Mouse (Mus musculus): ENCODE measurements at regions not wholly inside any gene's neighbourhood (a gene's known extent, or its start where the extent isn't known, plus 50 kb on each side); places are given as distances from the start of the nearest gene placed in this dataset.

- Histone ChIP-seq H3K36me3 (ENCODE audit: insufficient read depth, low read length) (no peaks in the 10 kb centered on the region), H3K4me1 (replicated peaks; ENCODE audit: low read depth, low read length) (no peaks in the 10 kb centered on the region), H3K9me3 (ENCODE audit: low read length) (peaks cover 11% of the 10 kb centered on the region), H3K27me3 (ENCODE audit: insufficient read depth, low read length) (no peaks in the 10 kb centered on the region), H3K4me3 (replicated peaks; ENCODE audit: low read length) (no peak overlapping the region)
- TF ChIP-seq NANOG (IDR thresholded peaks at IDR 0.05; ENCODE audit: borderline replicate concordance, low read length) (no peak), POU5F1 (IDR thresholded peaks at IDR 0.05; ENCODE audit: borderline replicate concordance, low read length) (no peak), CTCF (conservative IDR thresholded peaks at IDR 0.05; ENCODE audit: low read length) (no peak)
Measured at GRCm38 (mm10) chr15:11517892-11518291, 118.4 kb upstream of the Tars start.

GRCm38 (mm10) chr15:11505076-11505639 is 105.7 kb upstream of the Tars start:
- Histone ChIP-seq H3K36me3 (ENCODE audit: insufficient read depth, low read length) (no peaks in the 10 kb centered on the region), H3K9me3 (ENCODE audit: low read length) (no peaks in the 10 kb centered on the region), H3K4me3 (replicated peaks; ENCODE audit: low read length) (no peak overlapping the region), H3K27me3 (ENCODE audit: insufficient read depth, low read length) (no peaks in the 10 kb centered on the region), H3K4me1 (replicated peaks; ENCODE audit: low read depth, low read length) (no peaks in the 10 kb centered on the region)
- TF ChIP-seq POU5F1 (IDR thresholded peaks at IDR 0.05; ENCODE audit: borderline replicate concordance, low read length) = no peak
- TF ChIP-seq CTCF (conservative IDR thresholded peaks at IDR 0.05; ENCODE audit: low read length) = no peak
- no peak for TF ChIP-seq NANOG (IDR thresholded peaks at IDR 0.05; ENCODE audit: borderline replicate concordance, low read length)

- Histone ChIP-seq H3K4me1 (replicated peaks; ENCODE audit: low read depth, low read length) (no peaks in the 10 kb centered on the region), H3K36me3 (ENCODE audit: insufficient read depth, low read length) (no peaks in the 10 kb centered on the region), H3K9me3 (ENCODE audit: low read length) (no peaks in the 10 kb centered on the region), H3K4me3 (replicated peaks; ENCODE audit: low read length) (no peak overlapping the region), H3K27me3 (ENCODE audit: insufficient read depth, low read length) (no peaks in the 10 kb centered on the region)
- TF ChIP-seq NANOG (IDR thresholded peaks at IDR 0.05; ENCODE audit: borderline replicate concordance, low read length) (no peak), CTCF (conservative IDR thresholded peaks at IDR 0.05; ENCODE audit: low read length) (no peak), POU5F1 (IDR thresholded peaks at IDR 0.05; ENCODE audit: borderline replicate concordance, low read length) (no peak)
Measured at GRCm38 (mm10) chr15:11496436-11496835, 97.0 kb upstream of the Tars start.

- Histone ChIP-seq H3K4me1 (replicated peaks; ENCODE audit: low read depth, low read length) (no peaks in the 10 kb centered on the region), H3K4me3 (replicated peaks; ENCODE audit: low read length) (no peak overlapping the region), H3K9me3 (ENCODE audit: low read length) (no peaks in the 10 kb centered on the region), H3K36me3 (ENCODE audit: insufficient read depth, low read length) (no peaks in the 10 kb centered on the region), H3K27me3 (ENCODE audit: insufficient read depth, low read length) (no peaks in the 10 kb centered on the region)
- TF ChIP-seq CTCF (conservative IDR thresholded peaks at IDR 0.05; ENCODE audit: low read length) (no peak), POU5F1 (IDR thresholded peaks at IDR 0.05; ENCODE audit: borderline replicate concordance, low read length) (no peak), NANOG (IDR thresholded peaks at IDR 0.05; ENCODE audit: borderline replicate concordance, low read length) (no peak)
Measured at GRCm38 (mm10) chr15:11489116-11489515, 89.7 kb upstream of the Tars start.

- no peaks in the 10 kb centered on the region for H3K36me3 ChIP-seq (ENCODE audit: insufficient read depth, low read length)
- TF ChIP-seq CTCF (conservative IDR thresholded peaks at IDR 0.05; ENCODE audit: low read length) (no peak), NANOG (IDR thresholded peaks at IDR 0.05; ENCODE audit: borderline replicate concordance, low read length) (no peak), POU5F1 (IDR thresholded peaks at IDR 0.05; ENCODE audit: borderline replicate concordance, low read length) (no peak)
- H3K4me3 ChIP-seq (replicated peaks; ENCODE audit: low read length) = no peak overlapping the region
- H3K9me3 ChIP-seq (ENCODE audit: low read length) = no peaks in the 10 kb centered on the region
- H3K4me1 ChIP-seq (replicated peaks; ENCODE audit: low read depth, low read length) = no peaks in the 10 kb centered on the region
- no peaks in the 10 kb centered on the region for H3K27me3 ChIP-seq (ENCODE audit: insufficient read depth, low read length)
Measured at GRCm38 (mm10) chr15:11487268-11487783, 87.9 kb upstream of the Tars start.

GRCm38 (mm10) chr15:11483916-11484315 is 84.5 kb upstream of the Tars start:
- Histone ChIP-seq H3K4me1 (replicated peaks; ENCODE audit: low read depth, low read length) (no peaks in the 10 kb centered on the region), H3K9me3 (ENCODE audit: low read length) (no peaks in the 10 kb centered on the region), H3K4me3 (replicated peaks; ENCODE audit: low read length) (no peak overlapping the region), H3K27me3 (ENCODE audit: insufficient read depth, low read length) (no peaks in the 10 kb centered on the region), H3K36me3 (ENCODE audit: insufficient read depth, low read length) (no peaks in the 10 kb centered on the region)
- TF ChIP-seq POU5F1 (IDR thresholded peaks at IDR 0.05; ENCODE audit: borderline replicate concordance, low read length) (no peak), CTCF (conservative IDR thresholded peaks at IDR 0.05; ENCODE audit: low read length) (no peak), NANOG (IDR thresholded peaks at IDR 0.05; ENCODE audit: borderline replicate concordance, low read length) (no peak)

- H3K9me3 ChIP-seq (ENCODE audit: low read length) = no peaks in the 10 kb centered on the region
- H3K27me3 ChIP-seq (ENCODE audit: insufficient read depth, low read length) = no peaks in the 10 kb centered on the region
- TF ChIP-seq NANOG (IDR thresholded peaks at IDR 0.05; ENCODE audit: borderline replicate concordance, low read length) (no peak), CTCF (conservative IDR thresholded peaks at IDR 0.05; ENCODE audit: low read length) (no peak), POU5F1 (IDR thresholded peaks at IDR 0.05; ENCODE audit: borderline replicate concordance, low read length) (no peak)
- no peaks in the 10 kb centered on the region for H3K4me1 ChIP-seq (replicated peaks; ENCODE audit: low read depth, low read length)
- no peaks in the 10 kb centered on the region for H3K36me3 ChIP-seq (ENCODE audit: insufficient read depth, low read length)
- no peak overlapping the region for H3K4me3 ChIP-seq (replicated peaks; ENCODE audit: low read length)
Measured at GRCm38 (mm10) chr15:11479166-11479944, 79.9 kb upstream of the Tars start.

- Histone ChIP-seq H3K36me3 (ENCODE audit: insufficient read depth, low read length) (no peaks in the 10 kb centered on the region), H3K27me3 (ENCODE audit: insufficient read depth, low read length) (no peaks in the 10 kb centered on the region), H3K4me1 (replicated peaks; ENCODE audit: low read depth, low read length) (no peaks in the 10 kb centered on the region), H3K4me3 (replicated peaks; ENCODE audit: low read length) (no peak overlapping the region), H3K9me3 (ENCODE audit: low read length) (no peaks in the 10 kb centered on the region)
- TF ChIP-seq POU5F1 (IDR thresholded peaks at IDR 0.05; ENCODE audit: borderline replicate concordance, low read length) = no peak
- TF ChIP-seq CTCF (conservative IDR thresholded peaks at IDR 0.05; ENCODE audit: low read length) = no peak
- no peak for TF ChIP-seq NANOG (IDR thresholded peaks at IDR 0.05; ENCODE audit: borderline replicate concordance, low read length)
Measured at GRCm38 (mm10) chr15:11476248-11476647, 76.8 kb upstream of the Tars start.
